Mouse (Mus musculus) megakaryocyte progenitor cell, adult 5-6 weeks (primary cell): Measurements from ENCODE around the gene Rps6kb1. TPM values are rescaled to one million over a fixed set of nuclear protein-coding genes. Genes with fewer than 3 reads are reported as not detected.
A peak's percentile ranks its signal among the peaks of the same experiment; 100 is the strongest.
"Not testable (repeated sequence)": the region's sequence is repeated elsewhere in the genome, so short reads cannot be mapped to it uniquely, and the experiment has no call there.

Experiments used
- ATAC-seq: replicated peaks from 2 replicates; pipeline ENCODE4 v1.8.0; 2016; ENCODE audit warnings: mild to moderate bottlenecking, moderate TSS enrichment, inconsistent platforms; ENCODE audit not compliant: poor library complexity
- total RNA-seq, 2 experiments: library from RNA; stranded (forward) in 1 of 2; stranded (reverse) in 1 of 2; fragments of 157-497, 149-512 nt in 1 of 2; fragments of 200-1000 nt in 1 of 2; gene quantifications; 2 replicates each; pipeline versions ENCODE4 v1.2.3 to v1.2.4; 2015 to 2017

Rps6kb1 gene
- total RNA-seq, 2 experiments from 2014 or later, result 34.1 to 44.3 TPM

DNA sequence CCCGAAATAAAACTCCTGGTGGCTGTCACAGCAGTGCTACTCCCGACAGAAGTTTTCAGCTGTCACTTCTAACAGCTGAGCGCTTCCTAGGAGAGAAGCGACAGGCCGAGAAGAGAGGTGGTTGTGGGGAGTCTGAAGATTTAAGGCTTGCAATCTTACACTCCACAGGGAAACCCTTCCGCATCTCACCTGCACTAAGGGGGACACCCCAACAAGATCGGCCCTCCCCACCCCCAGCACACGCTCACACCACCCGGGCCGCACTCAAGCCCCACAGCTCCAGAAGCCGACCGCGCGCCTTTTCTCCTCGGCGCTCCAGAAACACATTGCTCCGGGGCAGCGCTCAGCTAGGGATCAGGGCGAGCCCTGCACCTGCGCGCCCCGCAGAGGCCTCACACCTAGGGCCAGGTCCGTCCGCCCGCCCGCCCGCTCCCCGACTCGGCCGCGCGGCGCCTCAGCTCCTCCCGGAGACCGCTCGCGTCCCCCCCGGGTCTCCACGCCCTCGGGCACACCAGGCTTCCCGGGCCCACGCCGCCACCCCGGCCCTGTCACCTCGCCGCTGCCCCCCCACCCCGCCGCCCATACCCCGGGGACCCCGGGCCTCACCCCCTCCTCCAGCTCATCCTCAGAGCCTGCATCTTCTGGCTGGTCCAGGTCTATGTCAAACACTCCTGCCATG lies 506 bp downstream of the Rps6kb1 start:
- no peak for ATAC-seq

DNA sequence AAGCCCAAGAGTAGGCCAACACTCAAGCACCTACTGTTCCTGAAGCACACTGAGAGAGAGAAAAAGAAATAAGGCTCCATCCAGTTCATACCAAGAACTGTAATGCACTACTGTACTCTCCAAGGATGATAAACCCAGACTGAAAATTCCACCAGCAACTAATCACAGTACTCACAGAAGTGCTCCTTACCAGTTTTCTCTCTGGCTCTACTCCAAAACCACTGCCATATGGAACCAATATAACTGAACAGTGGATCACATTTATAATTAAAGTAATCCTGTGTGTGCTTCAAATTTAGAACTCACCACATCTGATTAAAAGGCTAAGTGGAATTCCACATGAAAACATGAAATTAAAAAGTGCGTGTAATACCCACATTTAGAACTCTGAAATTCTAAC lies 1.8 kb downstream of the Rps6kb1 start:
- ATAC-seq, result no peak

DNA sequence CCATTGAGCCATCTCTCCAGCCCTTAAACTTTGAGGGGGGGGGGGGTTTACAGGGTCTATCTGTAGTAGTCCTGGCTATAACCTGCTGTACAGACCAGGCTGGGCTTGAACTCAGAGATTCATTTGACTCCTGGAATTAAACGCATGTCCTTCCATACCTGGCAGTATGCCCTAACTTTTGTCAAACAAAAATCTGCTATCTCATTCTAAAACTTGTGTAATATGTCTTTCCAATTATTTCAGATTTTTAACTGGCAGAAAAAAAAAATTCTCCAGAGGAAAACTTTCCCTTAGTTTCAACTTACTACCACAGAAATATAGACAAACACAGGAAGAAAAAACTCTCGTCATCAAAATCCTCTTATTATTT lies 4.1 kb downstream of the Rps6kb1 start:
- ATAC-seq, result no peak

DNA sequence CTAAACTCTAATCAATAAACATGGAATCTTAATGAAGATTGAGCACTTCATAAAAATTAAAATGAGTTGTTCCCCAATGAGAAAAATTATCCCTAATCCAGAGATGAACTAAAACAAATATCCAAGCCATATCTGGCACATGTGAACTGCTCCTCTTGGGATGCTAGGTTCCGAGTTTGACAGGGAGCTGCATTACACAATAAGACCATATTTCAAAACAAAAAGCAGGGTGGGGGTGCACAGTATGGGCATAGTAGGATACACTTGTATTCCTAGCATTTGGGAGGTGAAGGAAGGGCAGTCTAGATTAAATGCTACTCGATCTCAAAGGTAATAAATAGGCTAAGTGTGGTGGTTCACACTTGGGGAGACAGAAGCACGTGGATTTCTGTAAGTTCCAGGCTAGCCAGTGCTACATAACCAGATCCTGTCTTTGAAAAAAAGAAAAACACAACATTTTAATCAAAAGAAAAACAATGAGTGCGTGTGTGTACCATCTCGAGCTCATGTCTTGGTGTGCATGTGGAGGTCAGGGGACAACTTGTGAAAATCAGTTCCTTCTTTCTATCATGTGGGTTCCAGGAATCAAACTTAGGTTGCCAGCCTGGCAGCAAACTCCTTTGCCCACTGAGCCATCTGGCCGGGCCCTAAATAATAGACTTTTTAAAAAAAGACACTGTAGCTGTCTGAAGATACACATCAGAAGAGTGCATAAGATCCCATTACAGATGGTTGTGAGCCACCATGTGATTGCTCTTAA lies 4.7 kb downstream of the Rps6kb1 start:
- no peak for ATAC-seq

DNA sequence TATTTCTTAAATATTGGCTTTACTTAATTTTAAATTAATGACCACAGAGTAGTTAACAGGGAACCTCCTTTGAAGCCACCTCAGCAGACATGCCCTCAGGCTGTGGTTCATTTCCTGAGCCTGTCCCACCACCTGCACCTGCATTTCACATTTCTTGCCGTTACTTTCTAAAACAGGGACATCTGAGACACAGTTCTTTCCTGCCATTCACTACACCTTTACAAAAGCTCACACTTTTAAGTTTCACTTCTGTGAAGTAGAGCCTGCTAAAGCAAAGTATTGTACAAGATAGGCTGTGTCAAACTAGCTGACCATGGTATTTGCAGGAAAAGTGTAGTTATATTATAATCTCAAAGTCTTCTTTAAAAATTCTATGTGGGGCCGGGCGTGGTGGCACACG lies 5.8 kb downstream of the Rps6kb1 start:
- no peak for ATAC-seq

DNA sequence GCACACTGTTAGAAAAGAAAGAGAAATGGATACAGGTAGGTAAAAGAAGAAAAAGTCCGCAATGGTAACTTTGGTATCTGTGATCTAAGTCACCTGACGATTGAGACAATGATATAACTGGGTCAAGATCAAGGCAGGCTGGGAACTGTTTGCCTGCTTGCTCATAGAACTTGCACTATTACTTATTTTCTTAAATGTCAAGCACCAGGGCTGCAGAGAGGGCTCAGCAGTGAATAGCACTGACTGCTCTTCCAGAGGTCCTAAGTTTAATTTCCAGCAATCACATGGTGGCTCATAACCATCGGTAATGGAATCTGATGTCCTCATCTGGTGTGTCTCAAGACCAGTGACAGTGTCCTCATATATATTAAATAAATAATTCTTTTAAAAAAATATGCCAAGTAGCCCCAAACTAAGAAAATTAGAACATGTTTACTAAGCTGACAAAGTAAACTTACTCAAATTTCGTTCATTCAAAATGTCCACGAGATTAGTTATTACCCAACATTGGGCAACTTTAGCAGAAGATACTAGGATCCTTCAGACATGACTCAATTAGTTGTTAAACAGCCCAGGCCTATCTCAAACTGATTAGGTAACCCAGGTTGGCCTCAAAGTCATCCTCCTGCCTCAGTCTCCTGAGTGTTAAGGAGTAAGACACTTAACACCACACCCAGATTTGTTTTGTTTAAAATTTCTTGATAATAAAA lies 10.2 kb downstream of the Rps6kb1 start:
- ATAC-seq, result no peak

DNA sequence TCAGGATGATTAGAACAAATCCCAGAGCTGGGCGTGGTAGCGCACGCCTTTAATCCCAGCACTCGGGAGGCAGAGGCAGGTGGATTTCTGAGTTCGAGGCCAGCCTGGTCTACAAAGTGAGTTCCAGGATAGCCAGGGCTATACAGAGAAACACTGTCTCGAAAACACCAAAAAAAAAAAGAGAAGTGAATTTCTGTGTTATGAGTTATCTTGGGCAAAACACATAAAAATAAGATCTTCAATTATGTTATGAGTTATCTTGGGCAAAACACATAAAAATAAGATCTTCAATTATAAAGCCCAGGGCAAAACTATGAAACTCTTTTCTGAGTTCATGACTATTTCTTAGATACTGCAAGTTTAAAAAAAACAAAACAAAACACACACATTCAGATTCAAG lies 11.3 kb downstream of the Rps6kb1 start:
- not testable (repeated sequence) for ATAC-seq

DNA sequence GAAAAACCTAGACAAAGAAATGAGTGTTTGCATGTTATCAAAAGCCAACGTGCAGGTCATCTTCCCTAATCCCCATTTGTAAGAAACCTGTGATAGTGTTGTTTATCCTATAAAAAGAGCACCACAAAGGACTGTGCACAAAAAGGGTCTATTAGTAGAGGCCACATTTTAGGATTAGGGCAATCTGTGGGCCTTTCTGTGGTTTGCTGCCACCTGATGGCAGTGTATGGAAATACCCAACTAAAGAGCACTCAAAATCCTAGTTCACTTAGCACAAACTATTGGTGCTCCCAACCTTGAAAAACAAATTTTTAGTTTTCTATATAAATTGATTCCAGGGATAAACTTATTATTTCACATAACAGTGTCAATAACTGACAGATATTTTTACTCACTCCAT lies 11.8 kb downstream of the Rps6kb1 start:
- peak; percentile 72 for ATAC-seq

DNA sequence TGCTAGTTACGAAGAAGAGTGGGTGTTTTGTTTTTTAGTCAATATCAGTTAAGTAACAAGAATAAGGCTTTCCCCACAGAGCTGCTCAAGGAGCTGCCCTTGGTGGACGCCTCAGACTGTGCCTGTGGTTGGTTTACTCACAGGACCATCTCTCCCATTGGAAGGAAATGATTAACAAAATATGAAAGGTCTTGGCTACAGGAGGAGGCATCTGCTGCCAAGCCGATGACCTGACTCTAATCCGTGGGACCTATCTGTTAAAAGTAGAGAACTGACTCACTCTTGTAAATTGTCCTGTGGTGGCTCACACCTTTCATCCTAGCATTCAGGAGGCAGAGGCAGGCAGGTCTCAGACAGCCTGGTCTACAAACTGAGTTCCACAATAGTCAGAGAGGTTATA lies 17.1 kb downstream of the Rps6kb1 start:
- ATAC-seq, result no peak

DNA sequence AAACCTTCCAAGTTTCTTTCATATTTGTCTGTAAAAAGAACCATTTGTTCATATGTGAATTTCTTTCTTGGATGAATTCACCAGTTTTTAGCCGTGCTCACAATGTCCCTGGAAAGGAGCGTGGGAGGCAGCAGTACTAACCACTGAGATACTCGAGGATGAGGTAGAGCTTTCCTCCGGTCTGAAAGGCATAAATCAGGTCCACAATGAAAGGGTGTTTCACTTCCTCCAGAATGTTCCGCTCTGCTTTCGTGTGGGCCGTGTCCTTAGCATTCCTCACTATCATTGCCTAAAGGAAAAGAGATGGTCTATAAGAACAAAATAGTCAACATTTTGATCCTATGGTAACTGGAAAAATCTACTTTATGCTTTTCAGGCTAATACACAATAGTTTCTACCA lies 24.9 kb downstream of the Rps6kb1 start:
- no peak for ATAC-seq

DNA sequence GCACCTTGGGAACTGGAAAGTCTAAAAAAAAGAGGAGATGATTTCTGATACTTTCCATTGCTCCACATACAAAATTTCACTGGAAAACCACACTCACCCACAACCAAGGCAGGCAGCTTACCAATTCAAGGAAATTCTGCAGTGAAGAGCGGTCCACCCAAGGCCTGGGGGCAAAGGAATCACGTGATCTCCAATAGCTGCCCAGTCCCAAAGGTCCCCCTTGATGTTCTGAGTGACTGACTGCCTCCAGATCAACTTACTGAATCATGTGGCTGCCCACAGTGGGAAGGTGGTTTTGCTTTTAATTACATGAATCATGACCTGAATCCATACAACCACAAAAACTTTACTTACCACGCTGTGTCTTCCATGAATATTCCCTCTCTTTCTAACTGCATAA lies 27.4 kb downstream of the Rps6kb1 start:
- ATAC-seq, result no peak

DNA sequence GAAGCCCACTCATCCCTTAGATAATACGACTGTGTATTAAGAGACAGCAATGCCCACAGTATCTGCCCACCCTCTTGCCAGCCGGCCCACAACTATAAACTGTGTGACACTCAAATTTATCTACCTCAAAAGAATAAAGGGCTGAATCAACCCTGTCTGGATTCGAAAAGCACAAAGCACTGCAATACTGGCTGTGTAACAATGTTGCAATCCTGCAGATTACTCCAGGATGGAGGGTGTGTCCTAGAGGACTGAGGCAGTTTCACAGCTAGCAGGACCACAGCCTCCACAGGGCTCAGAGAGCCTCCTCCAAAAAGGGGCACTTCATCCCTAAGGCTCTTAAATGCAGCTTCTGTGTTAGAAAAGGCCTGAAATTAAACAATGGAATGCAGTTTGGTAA lies 28.0 kb downstream of the Rps6kb1 start:
- no peak for ATAC-seq

DNA sequence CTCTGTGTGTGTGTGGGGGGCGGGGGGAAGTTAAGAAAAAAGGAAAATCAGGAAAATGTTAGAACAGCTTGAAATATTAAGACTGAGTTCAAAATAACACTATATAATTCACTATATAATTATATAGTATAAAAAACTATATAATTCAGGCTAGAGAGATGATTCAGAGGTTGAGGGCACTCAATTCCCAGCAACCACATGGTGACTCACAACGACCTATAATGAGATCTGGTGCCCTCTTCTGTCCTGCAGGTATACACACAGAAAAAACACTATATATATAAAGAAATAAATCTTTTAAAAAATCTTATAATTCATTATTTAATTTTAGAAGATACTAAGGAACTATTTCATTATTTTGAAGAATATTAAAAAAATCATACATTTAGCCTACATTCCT lies 36.6 kb downstream of the Rps6kb1 start:
- ATAC-seq, result no peak

DNA sequence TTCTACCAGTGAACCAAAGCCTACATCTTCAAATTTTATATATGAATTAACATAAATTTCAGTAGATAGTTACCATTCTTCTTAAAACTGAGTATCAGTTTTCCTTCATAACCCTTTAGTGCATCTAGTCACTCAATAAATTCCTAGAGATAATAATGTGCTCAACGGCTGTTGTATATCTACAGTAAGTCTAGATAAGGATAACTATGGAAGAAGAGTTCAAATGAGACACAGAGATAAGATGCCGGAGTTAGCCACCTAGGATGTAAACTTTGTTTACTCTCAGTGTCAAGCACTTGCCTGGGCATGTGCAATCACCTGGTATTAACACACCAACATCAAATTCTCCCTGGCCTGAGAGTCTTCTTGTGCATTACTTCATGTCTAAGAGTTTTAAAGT lies 37.3 kb downstream of the Rps6kb1 start:
- no peak for ATAC-seq

DNA sequence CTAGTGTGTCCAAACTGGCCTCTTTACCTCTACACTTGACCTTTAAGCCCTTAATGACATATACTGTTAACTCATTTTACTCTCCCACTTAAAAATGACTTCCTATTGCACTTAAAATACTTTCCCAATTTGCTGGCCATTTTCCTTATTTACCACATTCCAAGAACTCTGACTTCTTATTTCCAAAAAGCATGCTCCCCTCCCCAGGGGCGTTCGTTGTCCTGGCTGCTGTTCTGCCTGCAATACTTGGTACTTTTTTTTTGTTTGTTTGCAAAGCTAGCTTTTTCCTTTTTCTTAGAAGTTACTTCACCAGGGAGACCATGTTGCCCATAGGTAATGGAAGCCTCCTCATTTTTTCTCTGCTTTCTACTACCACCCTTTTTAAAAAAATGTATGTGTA lies 41.5 kb downstream of the Rps6kb1 start:
- no peak for ATAC-seq

DNA sequence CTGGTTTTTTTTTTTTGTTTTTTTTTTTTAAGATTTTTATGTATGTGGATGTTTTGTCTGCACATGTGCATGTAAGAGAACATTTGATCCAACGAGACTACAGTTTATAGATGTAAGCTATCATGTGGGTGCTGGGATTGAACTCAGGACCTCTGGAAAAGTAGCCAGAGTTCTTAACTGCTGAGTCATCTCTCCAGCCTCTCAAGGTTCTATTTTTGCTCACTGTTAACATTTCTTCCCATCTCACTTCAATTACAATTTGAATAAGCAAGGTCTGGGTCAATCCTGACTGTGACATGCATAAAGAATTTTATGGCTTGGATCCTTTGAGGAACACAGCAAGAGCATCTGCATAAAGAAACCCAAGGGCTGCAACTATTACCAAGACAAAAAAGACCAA lies 43.8 kb downstream of the Rps6kb1 start:
- no peak for ATAC-seq

DNA sequence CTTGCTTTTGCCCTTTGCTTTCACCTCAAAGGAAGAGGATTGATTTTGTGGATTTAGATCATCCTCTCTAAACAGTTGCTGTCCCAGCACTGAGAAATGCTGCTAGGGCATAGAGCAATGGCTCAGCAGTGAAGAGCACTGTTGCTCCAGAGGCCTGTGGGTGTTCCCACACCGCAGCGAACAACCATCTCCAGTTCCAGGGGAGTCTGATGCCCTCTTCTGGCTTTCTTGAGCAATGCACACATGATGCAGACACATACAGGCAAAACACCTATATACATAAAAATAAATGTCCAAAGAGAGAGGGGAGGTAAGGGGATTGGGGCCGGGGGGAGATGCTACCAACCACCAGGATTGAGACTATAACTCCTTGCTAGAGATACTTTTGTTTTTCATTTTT lies 46.7 kb downstream of the Rps6kb1 start:
- peak; percentile 63; the same call in 1 of the 2 replicates for ATAC-seq

DNA sequence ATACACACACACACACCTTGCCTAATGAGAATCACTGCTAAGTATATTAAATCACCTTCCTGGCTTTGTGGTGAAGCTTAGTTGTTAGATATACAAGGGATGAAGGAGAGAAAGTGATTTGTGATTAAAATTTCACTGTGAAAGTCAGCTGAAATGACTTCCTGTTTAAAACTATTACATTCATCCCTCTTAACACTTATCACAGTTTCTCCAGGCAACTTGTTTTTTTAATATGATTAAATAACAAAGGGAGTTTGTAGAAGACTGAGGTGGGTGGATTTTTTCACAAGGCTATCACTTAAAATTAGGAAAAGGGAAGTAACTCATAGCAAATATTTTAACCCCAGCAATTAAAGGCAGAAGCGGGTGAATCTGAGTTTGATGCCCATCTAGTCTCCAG lies 47.2 kb downstream of the Rps6kb1 start:
- ATAC-seq, result no peak

DNA sequence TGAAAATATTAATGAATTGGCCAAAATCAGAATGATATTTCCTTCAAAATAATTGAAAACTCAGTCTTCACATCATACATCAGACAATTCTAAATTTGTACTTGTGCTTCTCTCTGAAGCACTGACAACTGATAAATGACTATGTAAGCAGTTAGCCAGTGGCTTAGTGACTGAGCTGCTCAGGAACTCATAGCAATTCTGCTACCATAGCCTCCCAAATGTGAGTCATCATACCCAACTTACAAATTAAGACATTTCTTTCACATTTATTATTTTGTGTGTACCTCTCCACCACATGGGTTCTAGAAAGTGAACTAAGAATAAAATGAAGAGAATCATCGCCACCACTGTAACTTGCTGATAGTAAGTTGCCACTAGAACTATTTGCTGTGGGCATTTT lies 53.8 kb downstream of the Rps6kb1 start:
- ATAC-seq, result no peak

DNA sequence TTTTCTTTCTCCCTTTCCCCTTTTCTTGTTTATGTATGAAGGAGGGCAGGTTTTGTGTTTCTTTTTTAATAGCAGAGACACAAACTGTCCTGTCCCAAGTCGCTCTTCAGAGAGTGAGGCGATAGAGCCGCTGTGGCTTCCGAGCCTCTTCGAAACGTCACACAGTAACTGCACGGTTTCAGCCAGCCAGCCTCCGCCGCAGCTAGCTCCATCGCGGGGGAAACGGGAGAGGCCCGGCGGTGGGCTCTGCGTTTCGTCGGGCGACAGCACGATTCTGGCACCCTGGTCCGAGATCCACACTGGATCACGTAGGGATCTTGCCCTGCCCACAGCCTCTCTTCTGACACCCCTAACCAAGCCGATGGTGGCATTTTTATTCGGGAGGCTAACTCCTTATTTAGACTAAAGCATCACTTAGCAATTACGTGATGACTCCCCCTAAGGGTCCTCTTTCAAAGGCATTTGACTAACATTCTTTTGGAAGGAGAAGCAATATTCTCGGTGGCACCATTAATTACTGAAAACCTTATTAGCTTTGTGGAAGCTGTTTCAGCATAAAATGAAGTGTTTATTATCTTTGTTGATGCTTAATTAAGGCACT lies 59.6 kb downstream of the Rps6kb1 start:
- ATAC-seq, result peak; percentile 43

DNA sequence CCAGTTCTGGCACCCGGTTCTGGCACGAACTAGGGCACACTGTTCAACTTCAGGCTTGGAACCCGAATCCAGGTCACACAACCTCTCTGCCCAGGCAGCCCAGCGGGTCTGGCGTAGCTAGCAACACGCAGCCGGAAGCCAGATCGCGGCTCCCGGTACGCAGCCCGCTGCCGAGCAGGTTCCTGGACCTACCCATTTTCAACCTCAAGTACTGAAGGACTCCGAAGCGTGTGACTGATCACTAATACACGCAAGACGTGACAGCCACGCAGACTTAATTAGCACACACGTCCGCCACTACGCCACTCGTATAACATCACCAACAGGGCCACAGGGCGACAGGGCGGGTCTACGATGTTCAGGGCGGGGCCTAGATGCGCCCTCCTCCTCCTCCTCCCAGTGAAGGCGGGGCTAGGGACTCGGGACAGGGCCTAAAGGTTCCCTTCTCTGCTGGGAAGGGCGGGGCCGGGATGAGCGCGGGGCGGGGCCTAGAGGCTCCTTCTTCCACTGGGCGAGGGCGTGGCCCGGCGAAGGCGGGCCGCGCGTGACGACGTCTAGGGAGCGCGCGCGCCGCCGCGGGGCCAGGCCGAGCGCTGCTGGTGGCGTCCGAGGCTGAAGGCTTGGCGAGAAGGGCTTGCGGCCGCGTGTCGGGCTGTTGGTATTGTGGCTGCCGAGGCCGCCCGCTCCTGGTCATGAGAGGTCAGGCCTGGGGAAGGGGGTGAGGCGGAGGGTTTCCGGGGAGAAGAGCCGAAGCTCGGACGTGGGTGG lies 60.3 kb downstream of the Rps6kb1 start, which contains the start of gene Rnft1:
TSS of gene Rnft1 (plus strand) at position 557 of the 768 bp plus-strand sequence.
- ATAC-seq, result peak; percentile 97
